Mouse (Mus musculus) stomach, postnatal 0 days (tissue): ENCODE measurements at regions not wholly inside any gene's neighbourhood (a gene's known extent, or its start where the extent isn't known, plus 50 kb on each side); places are given as distances from the start of the nearest gene placed in this dataset.

ENCODE experiments used
- ATAC-seq: fragments of 200-750 bp; cut with Nextera tagmentation; 2 replicates; pipeline ENCODE4 v1.8.0; 2017; ENCODE audit not compliant: low FRiP score, low TSS enrichment
- DNase-seq: peaks from one replicate; pipeline ENCODE4 v3.0.0-alpha.2; 2016; ENCODE audit warnings: low spot score
- H3K27ac ChIP-seq: fragments of 300-500 bp; sonication (generic); replicated peaks from 2 replicates; pipeline ENCODE4 v1.5.1; 2014; ENCODE audit warnings: mild to moderate bottlenecking, control low read depth
- H3K27me3 ChIP-seq: fragments of 300-500 bp; sonication (generic); 2 replicates; pipeline ENCODE4 v1.6.1; 2014; ENCODE audit warnings: low read length; ENCODE audit not compliant: control insufficient read depth, insufficient read depth
- H3K36me3 ChIP-seq: fragments of 300-500 bp; sonication (generic); 2 replicates; pipeline ENCODE4 v1.6.1; 2014; ENCODE audit warnings: low read length, mixed read lengths; ENCODE audit not compliant: control insufficient read depth, insufficient read depth
- H3K4me1 ChIP-seq: fragments of 300-500 bp; sonication (generic); replicated peaks from 2 replicates; pipeline ENCODE4 v1.6.1; 2014; ENCODE audit warnings: antibody characterized with exemption; ENCODE audit not compliant: control insufficient read depth, insufficient read depth
- H3K4me2 ChIP-seq: fragments of 300-500 bp; sonication (generic); replicated peaks from 2 replicates; pipeline ENCODE4 v1.6.1; 2014; ENCODE audit warnings: low read depth, mild to moderate bottlenecking, control low read depth, moderate library complexity
- H3K4me3 ChIP-seq: fragments of 300-500 bp; sonication (generic); 2 replicates; pipeline ENCODE4 v1.5.1; 2014; ENCODE audit warnings: low read depth, low read length, control low read depth
- H3K9ac ChIP-seq: fragments of 300-500 bp; sonication (generic); 2 replicates; pipeline ENCODE4 v1.6.1; 2014; ENCODE audit warnings: mild to moderate bottlenecking, low read length, control low read depth, mixed read lengths
- H3K9me3 ChIP-seq: fragments of 300-500 bp; sonication (generic); 2 replicates; pipeline ENCODE4 v1.6.1; 2016; ENCODE audit warnings: low read length; ENCODE audit not compliant: control insufficient read depth
- CTCF ChIP-seq: IDR thresholded peaks from 2 replicates; pipeline ENCODE4 v1.5.1; 2016; ENCODE audit warnings: antibody characterized with exemption, low read depth, mild to moderate bottlenecking, moderate library complexity
- EP300 ChIP-seq: optimal IDR thresholded peaks from 2 replicates; pipeline ENCODE3; 2016; ENCODE audit warnings: antibody characterized with exemption
- WGBS: fragments of 180-500 bp; shearing (Covaris S2); extraction: QIAGEN DNeasy Blood & Tissue Kit; methylation state at CpG from one replicate; pipeline ENCODE4 v1.1.7; 2014; 5-methylcytosine and 5-hydroxymethylcytosine counted together

DNA sequence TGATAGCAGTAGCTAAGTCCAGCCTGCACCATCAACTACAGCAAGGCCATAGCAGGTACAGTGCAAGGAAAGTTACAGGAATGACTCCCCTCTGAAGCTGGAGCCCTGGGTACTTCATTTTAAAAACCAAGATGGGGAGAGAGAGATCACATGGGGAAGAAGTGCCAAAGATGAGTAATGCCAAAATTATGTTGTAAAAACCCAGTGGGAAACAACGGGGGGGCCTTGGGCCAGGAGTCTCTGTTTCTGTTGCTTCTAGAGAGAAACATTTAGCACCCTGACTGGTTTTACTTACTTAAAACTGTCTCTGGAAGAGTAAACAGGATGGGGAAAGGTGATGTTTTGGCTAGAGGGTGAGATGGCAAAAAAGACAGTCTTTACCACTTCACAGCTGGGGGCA, 392.6 kb downstream of the Nedd1 start:
- Histone ChIP-seq H3K4me3 (no peak overlapping the region), H3K4me2 (no peak overlapping the region), H3K9ac (no peak overlapping the region), H3K27ac (no peak overlapping the region), H3K27me3 (no peaks in the 10 kb centered on the region), H3K4me1 (no peaks in the 10 kb centered on the region), H3K36me3 (no peaks in the 10 kb centered on the region), H3K9me3 (no peaks in the 10 kb centered on the region)
- WGBS, result 56% methylated on average over 1 of the region's 1 CpGs
- ATAC-seq (no peak), DNase-seq (no peak)
- TF ChIP-seq CTCF, result no peak
- TF ChIP-seq EP300, result no peak

DNA sequence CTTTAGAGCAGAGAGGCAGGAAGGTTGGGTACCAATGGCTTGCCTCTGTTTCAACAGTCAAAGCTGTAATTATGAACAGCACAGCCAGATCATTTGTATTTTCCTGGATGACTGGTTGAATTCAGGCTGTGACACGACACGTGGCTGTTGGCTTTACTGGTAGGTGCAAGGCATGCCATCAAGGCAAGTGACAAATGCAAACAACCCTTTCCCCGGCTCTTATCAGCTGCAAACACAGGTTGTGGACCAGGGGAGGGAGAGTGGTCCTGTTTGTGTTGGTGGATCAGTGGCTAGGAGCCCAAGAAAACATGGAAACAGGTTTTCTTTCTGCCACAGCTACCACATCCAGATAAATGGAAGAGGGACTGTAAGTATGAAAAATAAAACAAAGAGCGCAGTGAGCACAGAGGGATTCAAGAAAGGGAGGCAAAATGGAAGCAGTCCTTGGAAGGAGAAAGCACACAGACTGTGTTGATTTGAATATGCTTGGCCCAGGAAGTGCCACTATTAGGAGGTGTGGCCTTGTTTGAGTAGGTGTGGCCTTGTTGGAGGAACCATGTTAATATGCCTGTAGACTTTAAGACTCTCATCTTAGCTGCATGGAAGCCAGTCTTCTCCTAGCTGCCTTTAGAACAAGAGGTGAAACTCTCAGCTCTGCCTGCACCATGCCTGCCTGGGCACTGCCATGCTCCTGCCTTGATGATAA, 396.8 kb downstream of the Nedd1 start:
- Histone ChIP-seq H3K4me1 (no peaks in the 10 kb centered on the region), H3K9ac (no peak overlapping the region), H3K9me3 (no peaks in the 10 kb centered on the region), H3K27me3 (no peaks in the 10 kb centered on the region), H3K4me3 (no peak overlapping the region), H3K36me3 (no peaks in the 10 kb centered on the region), H3K27ac (no peak overlapping the region), H3K4me2 (no peak overlapping the region)
- ATAC-seq, result peak; percentile 93
- DNase-seq, result peak; percentile 53
- no peak for TF ChIP-seq EP300
- no peak for TF ChIP-seq CTCF
- WGBS, result 46% methylated on average over 4 of the region's 4 CpGs

DNA sequence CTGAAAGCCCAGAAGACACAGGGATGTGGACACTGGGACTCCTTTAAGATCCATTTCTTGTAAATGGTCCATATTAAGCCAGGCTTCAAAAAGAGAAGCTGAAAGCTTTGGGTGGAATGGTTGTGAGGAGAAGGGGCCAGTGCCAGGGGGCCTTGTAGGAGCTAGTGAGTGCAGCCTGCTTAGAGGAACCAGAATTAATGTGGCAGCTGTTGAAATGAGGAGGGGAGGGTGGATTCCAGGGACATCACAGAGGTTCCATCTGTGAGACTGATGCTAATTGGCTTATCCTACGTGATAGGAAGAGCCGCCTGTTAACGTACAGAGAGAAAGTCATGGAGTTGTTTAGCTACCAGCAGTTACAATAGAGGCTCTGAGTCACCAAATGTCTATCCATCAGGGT, 407.6 kb downstream of the Nedd1 start:
- Histone ChIP-seq H3K36me3 (no peaks in the 10 kb centered on the region), H3K4me1 (no peaks in the 10 kb centered on the region), H3K4me3 (no peak overlapping the region), H3K4me2 (no peak overlapping the region), H3K27me3 (no peaks in the 10 kb centered on the region), H3K27ac (no peak overlapping the region), H3K9me3 (no peaks in the 10 kb centered on the region), H3K9ac (no peak overlapping the region)
- TF ChIP-seq EP300, result no peak
- no peak for TF ChIP-seq CTCF
- WGBS, result 63% methylated on average over 3 of the region's 3 CpGs
- DNase-seq (no peak), ATAC-seq (no peak)

DNA sequence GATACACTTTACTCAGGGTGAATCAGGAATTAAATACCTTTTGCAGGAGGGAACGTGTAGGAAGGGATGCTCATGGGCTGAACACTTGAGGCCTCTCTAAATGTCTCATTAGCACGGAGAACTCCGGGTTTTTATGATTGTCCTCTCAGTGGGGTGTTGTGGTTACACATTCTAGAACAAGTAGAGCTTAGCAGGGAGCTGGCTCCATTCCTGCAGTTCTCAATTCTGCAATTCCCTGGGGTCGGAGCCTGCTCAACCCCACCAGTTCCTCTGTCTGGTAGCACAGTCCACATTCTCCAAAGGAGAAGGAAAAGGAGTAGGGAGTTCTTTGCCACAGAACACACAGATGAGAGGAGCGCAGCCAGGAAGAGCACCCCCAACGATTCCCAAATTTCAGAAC, 409.9 kb downstream of the Nedd1 start:
- no peak overlapping the region for H3K4me3 ChIP-seq
- H3K27ac ChIP-seq, result no peak overlapping the region
- no peak overlapping the region for H3K4me2 ChIP-seq
- TF ChIP-seq EP300 (no peak), CTCF (no peak)
- no peaks in the 10 kb centered on the region for H3K9me3 ChIP-seq
- no peaks in the 10 kb centered on the region for H3K36me3 ChIP-seq
- DNase-seq, result no peak
- 85% methylated on average over 6 of the region's 6 CpGs for WGBS
- H3K4me1 ChIP-seq, result no peaks in the 10 kb centered on the region
- no peak for ATAC-seq
- no peak overlapping the region for H3K9ac ChIP-seq
- H3K27me3 ChIP-seq, result no peaks in the 10 kb centered on the region

DNA sequence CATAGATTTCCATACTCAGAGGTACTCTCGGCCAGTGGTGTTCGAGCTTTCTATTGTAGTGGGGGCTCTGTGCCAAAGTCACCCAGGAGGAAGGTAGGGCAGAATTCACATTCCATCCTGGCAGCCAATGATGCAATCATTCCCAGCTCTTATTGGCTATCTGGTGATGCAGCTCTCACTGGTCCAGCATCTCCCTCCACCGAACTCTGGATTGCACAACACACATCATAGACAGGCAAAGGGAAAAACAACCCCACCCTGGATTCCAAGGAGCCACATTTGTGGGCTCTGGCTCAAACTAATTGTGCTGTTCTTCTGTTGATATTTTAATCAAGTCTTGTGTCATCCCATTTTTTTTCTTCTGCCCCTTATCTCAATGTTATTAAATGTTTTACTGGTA, 413.6 kb downstream of the Nedd1 start:
- H3K4me1 ChIP-seq, result no peaks in the 10 kb centered on the region
- H3K4me3 ChIP-seq, result no peak overlapping the region
- no peak overlapping the region for H3K9ac ChIP-seq
- TF ChIP-seq EP300 (no peak), CTCF (no peak)
- WGBS, result 69% methylated on average over 3 of the region's 3 CpGs
- H3K9me3 ChIP-seq, result no peaks in the 10 kb centered on the region
- no peaks in the 10 kb centered on the region for H3K36me3 ChIP-seq
- H3K27ac ChIP-seq, result no peak overlapping the region
- DNase-seq, result no peak
- H3K4me2 ChIP-seq, result no peak overlapping the region
- H3K27me3 ChIP-seq, result no peaks in the 10 kb centered on the region
- ATAC-seq, result no peak

DNA sequence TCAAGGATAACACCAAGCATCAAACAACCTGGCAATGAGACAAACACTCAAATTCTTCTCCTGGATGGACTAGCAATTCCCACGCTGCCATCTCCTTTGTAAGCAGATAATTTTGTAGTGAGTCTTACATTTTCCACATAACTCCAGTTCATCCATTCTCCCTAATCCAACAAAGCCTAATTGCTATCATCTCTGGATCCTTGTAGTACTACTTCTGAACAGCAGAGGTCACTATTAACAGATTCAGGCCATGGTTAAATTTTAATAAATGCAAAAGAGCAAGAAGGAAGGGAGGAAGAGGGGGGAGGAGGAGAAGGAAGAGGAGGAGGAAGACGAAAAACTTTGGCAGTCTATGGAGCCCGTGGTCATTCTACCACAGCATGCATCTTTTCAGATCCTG, 414.4 kb downstream of the Nedd1 start:
- Histone ChIP-seq H3K36me3 (no peaks in the 10 kb centered on the region), H3K4me1 (no peaks in the 10 kb centered on the region), H3K9me3 (no peaks in the 10 kb centered on the region), H3K4me2 (no peak overlapping the region), H3K27me3 (no peaks in the 10 kb centered on the region), H3K9ac (no peak overlapping the region), H3K27ac (no peak overlapping the region), H3K4me3 (no peak overlapping the region)
- DNase-seq, result no peak
- no peak for ATAC-seq
- WGBS, result 34% methylated on average over 3 of the region's 3 CpGs
- peak; percentile 87 for TF ChIP-seq CTCF
- TF ChIP-seq EP300, result no peak
